Comparison of ENCODE assay signal across 10 mouse cellular contexts in the genomic region with DNA sequence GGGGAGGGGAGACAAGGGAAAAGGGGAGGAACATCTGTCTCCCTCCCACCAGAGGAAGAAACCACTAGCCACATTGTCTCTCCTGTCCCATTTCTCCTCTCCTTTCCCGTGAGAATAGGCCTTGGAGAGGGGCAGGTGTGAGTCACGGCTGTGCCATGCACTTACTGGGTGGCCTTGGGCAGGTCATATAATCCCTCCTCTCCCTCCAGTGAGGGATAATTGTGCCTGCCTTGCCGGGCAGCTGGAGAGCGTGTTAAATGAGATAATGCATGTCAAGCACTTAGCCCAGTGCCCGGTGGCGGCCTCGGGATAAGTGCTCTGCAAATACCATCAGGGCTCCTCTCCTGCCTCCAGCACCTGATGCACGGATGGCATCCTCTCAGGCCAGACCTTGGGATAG.
DNase-seq lines count a peak whose midpoint lies in the region; ATAC-seq and TF ChIP-seq lines count a peak whose summit lies in the region.
"Had no signal": no experiment of that assay in that cellular context is flagged by ENCODE, and none has a peak within 500 bp of the region (broad histone marks: within the 10 kb centered on the region; RNA-seq: fewer than 3 reads in every experiment).

No protein-coding gene starts in this region.

- no peaks in the 10 kb centered on the region for H3K36me3 ChIP-seq in forebrain, embryonic 15.5 days
- peaks cover 19% of the 10 kb centered on the region for H3K36me3 ChIP-seq in midbrain, embryonic 13.5 days
- H3K36me3 ChIP-seq in thymus, adult 2 months (ENCODE audit: control insufficient read depth, insufficient read depth, low read length) = no peaks in the 10 kb centered on the region

- ATAC-seq in Patski = peak; percentile 44
- no peak for ATAC-seq in forebrain, embryonic 15.5 days (replicated peaks)
- ATAC-seq in midbrain, embryonic 13.5 days = peak; percentile 20

- intact Hi-C loops in gastrocnemius, adult 2 months (cut with DNase I) = no loop called here
- intact Hi-C loops in left cerebral cortex, postnatal 25 days (cut with DNase I) = no loop called here

- 9% methylated on average over 8 of the region's 8 CpGs for WGBS in forebrain, embryonic 15.5 days
- 4% methylated on average over 8 of the region's 8 CpGs for WGBS in midbrain, embryonic 13.5 days
- 82% methylated on average over 8 of the region's 8 CpGs for WGBS in thymus, adult 2 months

- no peak for TF ChIP-seq CTCF in gastrocnemius, adult 2 months (IDR thresholded peaks at IDR 0.05)
- no peak for TF ChIP-seq CTCF in Patski (IDR thresholded peaks at IDR 0.05)
- TF ChIP-seq CTCF in thymus, adult 2 months (IDR thresholded peaks at IDR 0.05; ENCODE audit: borderline replicate concordance, control insufficient read depth, extremely low read depth, insufficient read depth, low read length, poor library complexity) = no peak

- H3K4me3 ChIP-seq in gastrocnemius, adult 2 months = no peak overlapping the region
- H3K4me3 ChIP-seq in forebrain, embryonic 15.5 days = no peak overlapping the region
- H3K4me3 ChIP-seq in midbrain, embryonic 13.5 days (replicated peaks) = no peak overlapping the region
- H3K4me3 ChIP-seq in thymus, adult 2 months (ENCODE audit: control insufficient read depth, insufficient read depth, low read length) = no peak overlapping the region
- H3K4me3 ChIP-seq: layer of hippocampus, adult 2 months had no signal

- in situ Hi-C loops in Patski (cut with MboI; ENCODE audit: low pct_unique_long_range_greater_than_20kb) = no loop called here

- CTCF ChIA-PET in Patski (lab: Charles Lee) = interaction anchor here (1.8 to 1.9 kb wide), 2 partner anchors 8 to 10 kb away, joined by 3 to 4 read pairs; no protein-coding TSS in a partner anchor

- TF ChIP-seq POLR2A in thymus, adult 2 months (IDR thresholded peaks at IDR 0.05; ENCODE audit: control insufficient read depth, extremely low read depth, insufficient read depth, low read length, poor library complexity) = no peak

- no peaks in the 10 kb centered on the region for H3K9me3 ChIP-seq in forebrain, embryonic 15.5 days
- H3K9me3 ChIP-seq in midbrain, embryonic 13.5 days = no peaks in the 10 kb centered on the region

- peak; percentile 43 for DNase-seq in gastrocnemius, adult 2 months
- DNase-seq in gastrocnemius, postnatal 10 days = no peak
- no peak for DNase-seq in Patski (ENCODE audit: low read depth, low spot score)
- no peak for DNase-seq in thymus, adult 2 months
- DNase-seq in left cerebral cortex, postnatal 25 days (ENCODE audit: low spot score in 2 of 2) = no peak
- DNase-seq in gastrocnemius, adult 8-10 months (ENCODE audit: low spot score in 2 of 2) = no peak

- H3K4me1 ChIP-seq in forebrain, embryonic 15.5 days = peaks cover 68% of the 10 kb centered on the region
- H3K4me1 ChIP-seq in midbrain, embryonic 13.5 days (replicated peaks) = peaks cover 89% of the 10 kb centered on the region
- H3K4me1 ChIP-seq in thymus, adult 2 months (replicated peaks; ENCODE audit: control insufficient read depth, insufficient read depth, low read length) = peaks cover 39% of the 10 kb centered on the region

- peak overlapping the region; percentile 46 for H3K27ac ChIP-seq in gastrocnemius, adult 2 months
- H3K27ac ChIP-seq in forebrain, embryonic 15.5 days (replicated peaks) = peak overlapping the region; percentile 78
- peak overlapping the region; percentile 84 for H3K27ac ChIP-seq in midbrain, embryonic 13.5 days
- H3K27ac ChIP-seq in thymus, adult 2 months (ENCODE audit: control insufficient read depth, insufficient read depth, low read length) = no peak overlapping the region
- H3K27ac ChIP-seq: layer of hippocampus, adult 2 months had no signal

- no peak overlapping the region for H3K4me2 ChIP-seq in forebrain, embryonic 15.5 days (replicated peaks)
- H3K4me2 ChIP-seq in midbrain, embryonic 13.5 days (replicated peaks) = 0 out of 2 replicates have a peak overlapping the region, but pooled peaks have one; percentile 30

- no peaks in the 10 kb centered on the region for H3K27me3 ChIP-seq in Patski
- H3K27me3 ChIP-seq in forebrain, embryonic 15.5 days = no peaks in the 10 kb centered on the region
- H3K27me3 ChIP-seq in midbrain, embryonic 13.5 days = no peaks in the 10 kb centered on the region
- H3K27me3 ChIP-seq in thymus, adult 2 months (ENCODE audit: control insufficient read depth, insufficient read depth, low read length) = no peaks in the 10 kb centered on the region
- H3K27me3 ChIP-seq: CH12.LX had no signal

- H3K9ac ChIP-seq in forebrain, embryonic 15.5 days (replicated peaks) = no peak overlapping the region
- H3K9ac ChIP-seq in midbrain, embryonic 13.5 days (replicated peaks) = peak overlapping the region; percentile 53

- POLR2A ChIA-PET in Patski (lab: Charles Lee) = interaction anchor here (1.2 kb wide), 1 partner anchor 95 kb away, joined by 3 read pairs; no protein-coding TSS in a partner anchor
